Mouse (Mus musculus) mouse trophoblast stem cell (cell line): ENCODE data around the gene Cd151.

Source experiments
- in situ Hi-C, 2 experiments: fragments of 300-500 bp; cut with MseI, MboI; formaldehyde crosslinking; loops; 2 replicates in 1 of 2; 3 replicates in 1 of 2; pipeline ENCODE4 v1.15.1; 2025

Gene Cd151

GRCm38 (mm10) chr7:141467230-141468030 lies at the start of gene Cd151:
Cd151 (plus strand) TSS chr7:141467392.
- in situ Hi-C loops: no loop called here

- in situ Hi-C loops: no loop called here
These were observed 49.2 kb upstream of the Cd151 start for GRCm38 (mm10) chr7:141417731-141418681.

GRCm38 (mm10) chr7:141418970-141419369 lies 48.2 kb upstream of the Cd151 start:
- in situ Hi-C loops: no loop called here

GRCm38 (mm10) chr7:141420030-141420702 lies 47.0 kb upstream of the Cd151 start:
- in situ Hi-C loops: no loop called here

- in situ Hi-C loops: no loop called here
These were observed 43.4 kb upstream of the Cd151 start for GRCm38 (mm10) chr7:141423811-141424210.

- in situ Hi-C loops: no loop called here
These were observed 40.1 kb upstream of the Cd151 start for GRCm38 (mm10) chr7:141426948-141427730.

DNA sequence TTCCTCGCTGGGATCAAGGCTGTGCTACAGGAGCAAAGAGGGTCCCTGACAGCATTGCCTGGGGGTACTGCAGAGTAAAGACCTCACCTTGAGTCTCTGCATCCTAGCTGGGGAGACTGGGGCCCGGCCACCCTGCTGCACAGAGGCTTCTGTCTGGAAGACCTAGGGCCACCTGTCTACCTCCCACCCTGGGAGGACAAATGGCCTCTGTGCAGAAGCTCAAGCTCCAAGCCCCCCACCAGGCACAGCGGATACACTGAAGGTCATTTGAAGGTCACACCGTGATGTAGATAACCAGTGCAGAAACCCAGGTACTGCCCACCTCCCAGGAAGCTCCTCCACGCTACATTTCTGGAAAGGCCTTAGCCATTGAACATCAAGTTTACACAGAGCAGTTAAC lies 38.5 kb upstream of the Cd151 start:
- in situ Hi-C loops: no loop called here

- in situ Hi-C loops: no loop called here
These were observed 37.9 kb upstream of the Cd151 start, which contains the start of gene Cend1 for GRCm38 (mm10) chr7:141429310-141429709. Cend1 (minus strand) TSS chr7:141429491.

DNA sequence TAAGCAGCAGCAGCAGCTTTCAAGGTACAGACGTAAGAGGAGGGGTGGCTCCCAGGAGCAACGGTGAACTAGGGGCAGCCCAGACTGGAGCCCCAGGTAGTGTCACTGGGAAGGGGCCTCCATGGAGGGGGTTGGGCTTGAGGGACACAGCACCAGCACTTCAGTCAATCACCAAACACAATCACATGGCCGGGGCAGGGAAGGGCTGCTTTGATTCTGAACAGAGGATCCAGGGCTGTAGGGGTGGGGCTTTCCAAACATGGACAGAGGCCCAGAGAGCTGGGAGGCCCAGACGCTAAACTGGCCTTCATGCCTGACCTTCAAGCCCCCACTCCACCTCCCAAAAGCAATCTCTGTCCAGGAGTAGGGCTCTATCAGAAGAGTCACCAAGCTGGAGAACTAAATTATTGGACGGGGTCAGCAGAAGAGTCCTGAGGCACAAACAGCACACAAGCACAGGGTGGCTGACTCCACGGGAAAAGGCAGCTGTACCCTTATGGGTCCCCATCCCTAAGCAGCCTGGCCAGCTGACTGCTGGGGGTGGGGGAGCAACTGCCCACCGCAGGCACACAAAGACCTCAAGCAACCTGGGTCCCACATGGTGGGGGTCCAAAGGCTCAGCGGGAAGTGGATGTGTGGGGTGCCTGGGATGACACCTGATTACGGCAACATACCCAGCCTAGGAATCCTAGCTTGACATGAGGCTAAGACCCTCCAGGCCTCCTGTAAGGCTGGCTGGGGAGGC lies 37.2 kb upstream of the Cd151 start:
- in situ Hi-C loops: no loop called here

- in situ Hi-C loops: no loop called here
These were observed 36.5 kb upstream of the Cd151 start for GRCm38 (mm10) chr7:141430585-141431240.

DNA sequence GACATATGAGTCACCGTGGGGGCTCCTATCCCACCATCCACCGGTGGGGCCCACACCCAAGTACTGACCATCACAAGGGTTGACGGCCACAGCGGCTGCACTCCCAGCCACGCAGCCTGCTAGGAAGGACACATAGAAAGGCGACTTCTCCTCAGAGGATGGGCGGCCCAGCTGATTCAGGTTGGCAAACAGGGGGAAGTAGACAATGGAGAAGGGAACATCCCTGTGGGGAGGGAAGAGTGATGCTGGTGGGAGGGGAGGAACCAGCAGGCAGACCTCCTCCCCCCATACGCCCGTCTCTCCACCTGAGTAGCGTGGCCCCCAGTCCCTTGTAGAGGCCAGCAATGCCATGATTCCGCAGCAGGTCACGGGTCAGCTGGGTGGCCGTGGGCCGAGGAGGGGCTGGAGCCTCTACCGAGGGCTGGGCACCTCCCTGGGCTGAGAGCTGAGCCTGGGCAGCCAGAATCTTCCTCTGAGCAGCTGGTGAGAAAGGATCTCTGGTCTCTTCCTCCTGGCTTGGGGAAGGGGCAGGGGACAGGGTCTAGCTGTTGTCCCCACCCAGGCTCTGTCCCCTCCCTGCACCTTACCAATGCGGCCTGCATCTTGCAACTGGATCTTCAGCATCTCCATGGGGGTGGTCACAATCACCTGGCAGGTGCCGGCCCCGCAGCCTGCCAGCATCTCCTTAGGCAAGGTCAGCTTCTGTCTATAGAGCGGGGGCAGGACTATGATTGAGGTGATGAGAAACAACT lies 35.6 kb upstream of the Cd151 start:
- in situ Hi-C loops: no loop called here

- in situ Hi-C loops: no loop called here
These were observed 35.0 kb upstream of the Cd151 start for GRCm38 (mm10) chr7:141432186-141432611.

DNA sequence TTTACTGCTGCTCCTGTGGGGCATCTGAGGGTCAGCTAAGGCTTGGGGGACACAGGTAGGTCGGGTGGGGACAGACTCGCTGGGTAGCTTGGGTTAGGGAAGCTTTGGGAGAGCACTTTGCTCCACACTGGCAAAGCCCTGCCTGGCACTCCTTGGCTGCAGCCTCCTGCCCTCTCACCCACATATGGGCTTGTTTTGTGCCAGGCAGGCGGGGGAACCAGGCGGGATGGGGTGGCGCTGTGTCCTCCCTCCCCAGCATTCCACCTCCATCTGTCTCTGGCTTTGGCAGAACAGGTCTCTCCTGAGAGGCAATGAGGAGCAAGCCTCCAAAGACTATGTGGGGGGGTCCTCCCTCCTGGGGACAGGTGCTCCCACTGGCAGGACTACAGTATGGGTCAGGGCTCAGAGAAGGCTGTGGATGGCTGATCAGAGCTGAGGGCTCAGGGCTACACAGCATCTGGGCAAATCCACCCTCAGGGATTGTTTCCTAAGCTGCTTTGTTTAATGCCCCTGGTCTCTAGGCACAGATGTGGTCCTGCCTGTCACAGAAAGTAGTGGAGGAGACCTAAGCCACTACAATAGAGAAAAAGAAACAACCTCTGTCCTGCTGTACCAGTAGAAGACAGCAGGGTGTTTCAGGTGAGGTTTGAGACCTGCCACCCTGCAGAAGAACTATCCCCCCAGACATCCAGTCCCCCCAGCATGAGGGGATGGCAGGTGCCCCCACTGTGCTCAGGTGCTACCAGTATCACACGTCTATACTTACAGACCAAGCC lies 34.3 kb upstream of the Cd151 start:
- in situ Hi-C loops: no loop called here

DNA sequence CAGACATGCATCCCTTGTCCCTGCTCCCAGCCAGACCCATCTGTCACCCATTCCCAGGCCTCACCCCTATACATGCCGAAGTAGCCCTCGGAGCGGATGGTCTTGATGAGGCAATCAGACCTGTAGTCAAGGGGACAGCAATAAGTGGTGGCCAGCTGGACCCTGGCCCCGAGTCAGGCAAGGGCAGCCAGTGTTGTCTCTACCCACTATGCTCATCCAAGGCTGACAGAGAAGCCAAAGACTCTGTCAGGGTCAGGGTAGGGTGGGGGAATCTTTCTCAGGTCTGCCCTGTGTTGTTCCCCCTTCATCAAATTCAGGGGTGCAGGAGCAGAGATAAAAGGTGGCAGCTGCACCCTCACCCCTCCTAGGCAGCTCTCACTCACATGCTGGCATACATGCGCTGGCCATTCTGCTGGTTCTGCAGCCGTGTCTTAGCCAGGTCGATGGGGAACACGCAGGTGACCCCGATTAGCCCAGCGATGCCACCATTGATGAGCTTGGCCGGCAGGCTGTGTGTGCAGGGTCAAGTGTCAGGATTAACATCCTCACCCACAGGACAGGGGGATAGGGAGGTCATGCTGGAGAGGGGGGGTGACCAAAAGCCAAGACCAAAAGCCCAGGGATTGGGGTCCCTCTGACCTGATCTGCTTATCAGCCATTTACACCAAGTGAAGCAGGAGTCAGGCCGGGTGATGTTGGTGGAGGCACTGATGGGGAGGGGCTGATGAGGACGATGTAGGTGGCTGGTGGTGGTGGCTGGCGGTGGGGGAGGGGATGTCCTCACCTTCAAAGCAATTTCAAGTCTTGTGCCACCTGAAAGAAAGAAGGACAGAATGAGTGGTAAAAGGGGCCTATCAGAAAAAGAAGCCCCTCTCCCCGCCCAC lies 33.4 kb upstream of the Cd151 start:
- in situ Hi-C loops: no loop called here

GRCm38 (mm10) chr7:141434464-141434863 lies 32.7 kb upstream of the Cd151 start:
- in situ Hi-C loops: no loop called here

GRCm38 (mm10) chr7:141435129-141435855 lies 31.9 kb upstream of the Cd151 start:
- in situ Hi-C loops: no loop called here
